Mouse (Mus musculus) adrenal gland, adult (tissue): ENCODE measurements around the gene Gp5.
"Not testable (repeated sequence)": the region's sequence is repeated elsewhere in the genome, so short reads cannot be mapped to it uniquely, and the experiment has no call there.

Experiments
- DNase-seq, 2 experiments: peaks; one replicate each; pipeline ENCODE4 v3.0.0; 2022 to 2023; ENCODE audit warnings: low spot score in 1 of 2; ENCODE audit not compliant: inconsistent age in 2 of 2

The Gp5 gene

GRCm38 (mm10) chr16:30310647-30311046 lies at the start of gene Gp5:
Gene Gp5 (minus strand): TSS chr16:30310779.
- DNase-seq, result no peak

- not testable (repeated sequence) for DNase-seq
These were observed 42.9 kb upstream of the Gp5 start for GRCm38 (mm10) chr16:30353489-30353888.

GRCm38 (mm10) chr16:30314236-30314635 lies 3.7 kb upstream of the Gp5 start:
- DNase-seq, result peak in 1 of 2 experiments; percentile 47

- DNase-seq, result no peak
These were observed 436 bp downstream of the Gp5 start for GRCm38 (mm10) chr16:30310171-30310515.

DNA sequence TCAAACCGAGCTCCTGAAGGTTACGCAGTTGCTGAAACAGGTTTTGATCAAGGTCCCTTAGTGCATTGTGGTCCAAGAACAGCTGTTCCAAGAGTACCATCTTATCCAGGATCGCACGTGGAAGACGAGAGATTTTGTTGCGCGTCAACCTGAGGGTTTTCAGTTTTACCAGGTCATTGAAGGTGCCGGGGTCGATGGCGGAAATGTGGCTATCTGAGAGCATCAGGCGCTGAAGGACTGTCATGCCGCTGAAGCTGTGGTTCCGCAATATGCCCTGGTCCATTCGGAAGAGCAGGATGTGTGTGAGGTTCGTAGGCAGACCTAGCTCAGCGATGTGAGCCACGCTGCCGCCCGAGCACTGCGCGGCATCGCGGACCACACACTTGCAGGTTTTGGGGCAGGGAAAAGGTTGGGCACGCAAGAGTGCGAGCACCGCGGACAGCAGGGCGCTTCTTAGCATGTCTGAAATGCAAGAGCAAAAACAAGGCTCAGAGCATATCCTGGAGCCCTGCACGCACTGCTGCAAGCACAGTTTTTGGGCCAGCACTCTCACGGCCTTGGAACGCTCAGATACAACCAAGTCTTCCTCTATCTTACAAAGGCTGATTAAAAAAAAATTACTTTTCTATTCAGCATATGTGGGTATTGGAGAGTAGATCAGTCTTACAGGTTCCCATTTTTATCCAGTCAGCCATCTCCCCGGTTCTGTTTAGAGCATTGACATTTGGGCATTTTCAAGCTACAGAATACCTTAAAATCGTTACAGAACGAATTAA lies 996 bp downstream of the Gp5 start:
- DNase-seq, result peak; percentile 8 to 64

DNA sequence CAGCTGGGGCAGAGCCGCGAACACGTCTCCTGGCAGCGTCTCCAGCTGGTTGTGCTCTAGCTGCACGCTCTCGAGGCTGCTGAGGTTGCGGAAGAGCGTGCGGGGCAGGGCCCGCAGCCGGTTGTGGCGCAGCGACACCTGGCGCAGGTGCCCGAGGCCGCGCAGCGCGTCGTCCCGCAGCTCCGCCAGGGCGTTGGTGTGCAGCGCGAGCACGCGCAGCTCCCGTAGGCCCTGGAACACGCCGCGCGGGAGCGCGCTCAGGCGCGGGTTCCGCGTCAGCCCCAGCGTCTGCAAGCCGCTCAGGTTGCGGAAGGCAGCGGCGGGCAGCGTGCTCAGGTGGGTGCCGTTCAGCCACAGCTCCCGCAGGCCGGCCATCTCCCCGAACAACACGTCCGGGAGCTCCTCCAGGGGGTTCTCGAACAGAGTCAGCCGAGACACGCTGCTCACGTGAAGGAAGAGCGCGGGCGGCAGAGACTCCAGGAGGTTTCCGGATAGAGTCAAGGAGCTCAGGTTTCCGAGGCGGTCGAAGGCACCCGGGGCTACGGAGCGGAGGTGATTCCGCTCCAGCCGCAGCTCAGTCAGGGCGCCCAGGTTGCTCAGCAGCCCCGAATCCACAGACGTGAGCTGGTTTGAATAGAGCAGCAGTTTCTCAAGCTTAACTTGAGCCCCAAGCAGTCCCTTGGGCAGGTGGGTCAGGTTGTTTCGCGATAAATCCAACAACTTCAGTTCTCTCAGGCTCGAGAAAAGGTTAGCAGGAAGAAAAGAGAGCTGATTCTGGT lies 1.8 kb downstream of the Gp5 start:
- peak; percentile 28 to 64 for DNase-seq

DNA sequence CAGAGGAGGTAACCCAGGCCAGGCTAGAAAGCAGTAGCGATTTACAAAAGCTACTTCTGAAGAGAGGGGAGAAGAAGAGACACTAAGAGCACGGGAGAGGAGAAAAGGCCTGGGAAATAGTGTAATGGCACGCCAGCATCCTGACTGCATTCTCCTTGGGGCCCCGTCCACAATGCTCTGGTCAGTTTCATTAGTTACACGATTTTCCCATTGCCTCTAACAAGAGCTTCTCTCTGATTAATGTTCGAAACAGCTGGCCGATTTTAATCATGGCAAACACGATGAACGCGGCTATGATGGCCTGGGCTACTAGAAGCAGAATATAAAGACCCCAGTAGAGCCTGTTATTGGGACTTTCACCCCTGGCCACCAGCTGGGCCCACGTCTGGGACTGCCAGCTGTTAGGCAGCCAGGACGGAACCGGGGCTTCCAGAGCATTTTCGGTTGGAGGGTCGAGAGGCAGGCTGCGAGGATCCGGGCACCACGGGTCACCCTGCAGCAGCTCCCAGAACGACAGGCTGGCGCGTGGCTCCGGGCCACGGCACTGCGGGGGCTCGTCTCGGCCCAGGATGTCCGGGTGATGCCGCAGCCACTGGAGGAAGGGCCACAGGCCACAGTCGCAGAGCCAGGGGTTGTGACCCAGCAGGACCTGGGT lies 2.5 kb downstream of the Gp5 start:
- no peak for DNase-seq

GRCm38 (mm10) chr16:30307306-30307705 lies 3.3 kb downstream of the Gp5 start:
- no peak for DNase-seq

GRCm38 (mm10) chr16:30306102-30306501 lies 4.5 kb downstream of the Gp5 start:
- no peak for DNase-seq

DNA sequence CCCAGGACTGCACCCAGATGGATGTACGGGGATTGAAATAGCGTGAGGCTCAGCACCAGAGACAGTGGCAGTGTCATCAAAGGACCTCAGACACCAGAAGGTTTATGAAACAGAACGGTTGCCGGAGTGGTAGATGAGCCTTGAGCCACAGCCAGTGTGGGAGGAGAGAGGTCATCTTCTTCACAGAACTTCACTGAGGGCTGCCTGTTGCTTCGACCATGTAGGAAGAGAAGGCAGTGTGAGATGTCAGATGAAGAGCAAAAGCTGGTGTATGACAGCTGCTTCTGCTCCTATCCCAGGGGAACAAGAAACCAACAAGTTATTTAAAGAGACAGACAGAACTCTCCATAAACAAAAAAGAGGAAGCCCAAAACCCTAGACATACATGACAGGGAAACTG lies 6.3 kb downstream of the Gp5 start:
- DNase-seq, result no peak

DNA sequence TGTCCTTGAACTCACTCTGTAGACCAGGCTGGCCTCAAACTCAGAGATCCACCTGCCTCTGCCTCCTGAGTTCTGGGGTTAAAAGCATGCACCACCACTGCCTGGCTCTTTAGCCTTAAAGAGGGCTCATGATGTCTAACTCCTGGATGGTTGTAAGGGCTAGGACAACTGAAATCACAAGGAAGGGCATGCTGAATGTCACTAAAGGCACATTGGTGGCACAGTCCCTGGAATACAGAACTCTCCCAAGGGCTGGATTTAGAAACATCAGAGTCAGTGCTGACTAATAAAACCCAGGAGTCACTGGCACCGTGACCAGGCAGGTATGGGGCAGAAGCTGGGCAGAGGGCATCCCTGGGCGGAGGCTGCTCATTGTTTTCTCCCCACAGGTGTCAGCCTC lies 7.2 kb downstream of the Gp5 start:
- no peak for DNase-seq

DNA sequence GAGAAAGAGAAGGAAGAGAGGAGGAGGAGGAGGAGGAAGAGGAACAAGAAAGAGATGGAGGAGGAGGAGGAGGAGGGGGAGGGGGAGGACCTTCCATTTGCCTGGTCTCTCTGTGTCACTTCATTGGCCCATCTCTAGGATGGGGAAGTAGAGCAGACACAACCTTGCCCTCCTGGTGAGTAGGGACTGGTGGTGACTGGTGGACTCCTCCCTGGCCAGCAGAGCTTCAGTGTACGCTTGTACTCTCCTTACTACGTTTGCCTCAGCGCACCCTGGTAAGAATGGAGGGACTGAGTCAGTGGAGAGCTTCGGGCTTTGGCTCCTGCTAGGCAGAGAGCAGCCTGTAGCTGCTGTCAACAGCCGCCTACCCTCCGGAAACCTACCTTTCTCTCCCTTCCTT lies 7.9 kb downstream of the Gp5 start:
- DNase-seq, result no peak

GRCm38 (mm10) chr16:30299711-30300277 lies 10.8 kb downstream of the Gp5 start:
- DNase-seq, result no peak

- no peak for DNase-seq
These were observed 13.1 kb downstream of the Gp5 start for GRCm38 (mm10) chr16:30297450-30297849.

DNA sequence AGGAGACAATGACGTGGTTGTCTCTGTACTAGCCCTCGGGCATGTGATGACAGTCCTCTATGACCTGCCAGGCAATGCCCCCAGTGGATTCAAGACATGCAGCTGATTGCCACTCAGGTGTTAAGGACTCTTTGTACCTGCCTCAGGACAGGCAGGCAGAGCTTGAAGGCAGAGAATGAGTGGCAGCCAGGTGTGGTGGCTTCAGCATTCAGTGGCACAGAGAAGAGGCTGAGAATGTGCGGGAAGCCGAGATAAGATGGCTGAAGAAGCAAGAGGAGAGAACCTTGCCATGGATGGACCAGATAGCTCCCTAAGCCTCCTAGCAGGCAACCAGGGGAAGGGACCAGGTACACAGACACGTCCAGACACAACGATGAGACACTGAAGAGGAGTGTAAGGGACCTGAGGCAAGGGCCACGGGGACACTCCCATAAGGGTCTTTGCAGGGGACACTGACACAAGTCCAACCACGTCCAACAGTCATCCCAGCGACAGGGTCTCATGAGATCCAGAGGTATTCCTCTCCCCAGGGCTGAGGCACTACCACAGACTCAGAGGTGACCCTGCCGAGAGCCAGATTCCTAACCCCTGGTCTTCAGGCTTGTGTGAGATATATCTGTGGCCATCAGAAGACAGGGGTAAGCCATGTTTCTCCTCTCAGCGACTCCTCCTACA lies 13.8 kb downstream of the Gp5 start:
- DNase-seq, result no peak

DNA sequence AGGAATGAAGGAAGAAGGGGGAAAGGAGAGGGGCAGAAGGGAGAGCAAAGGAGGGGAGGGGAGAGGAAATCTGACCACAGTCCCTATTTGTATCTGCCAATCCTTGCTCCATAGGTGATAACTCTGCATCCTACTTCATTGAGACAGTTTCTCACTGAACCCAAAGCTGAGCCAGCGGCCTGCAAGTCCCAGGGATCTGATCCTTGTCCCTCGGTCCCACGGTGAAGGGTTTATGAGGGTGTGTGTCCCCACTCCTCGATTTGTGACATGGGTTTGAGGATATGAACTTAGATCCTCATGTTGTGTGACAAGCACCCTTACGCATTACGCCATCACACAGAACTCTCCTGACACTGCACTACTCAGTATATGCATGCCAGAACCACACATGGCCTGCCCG lies 15.5 kb downstream of the Gp5 start:
- no peak for DNase-seq

- DNase-seq, result no peak
These were observed 20.1 kb downstream of the Gp5 start for GRCm38 (mm10) chr16:30290436-30290835.

- no peak for DNase-seq
These were observed 24.9 kb downstream of the Gp5 start for GRCm38 (mm10) chr16:30285701-30286100.

- DNase-seq, result peak in 1 of 2 experiments; percentile 56
These were observed 26.7 kb downstream of the Gp5 start for GRCm38 (mm10) chr16:30283743-30284337.

- DNase-seq, result peak; percentile 21 to 35
These were observed 27.6 kb downstream of the Gp5 start, which contains the start of gene Lrrc15 for GRCm38 (mm10) chr16:30282844-30283495. Gene Lrrc15 (minus strand): TSS chr16:30283256.
